Mouse (Mus musculus) layer of hippocampus, postnatal 10 days (tissue): Measurements from ENCODE around the gene Jag2. TPM values are rescaled to one million over a fixed set of nuclear protein-coding genes. Genes with fewer than 3 reads are reported as not detected.

Experiments
- DNase-seq, 2 experiments: peaks; one replicate each; pipeline ENCODE4 v3.0.0; 2021; ENCODE audit warnings: low spot score in 2 of 2
- long read RNA-seq: library from polyadenylated mRNA; stranded (forward); transcript quantifications from one replicate; pipeline ENCODE4 v2.0.0, GENCODE M21; 2023
- total RNA-seq, 2 experiments: library from RNA; stranded (reverse); gene quantifications; 2 replicates each; pipeline ENCODE4 v1.2.3; 2021

Jag2 gene
- 10 to 100 TPM; 51.6 to 66.5 TPM for total RNA-seq
- long read RNA-seq, partial matches to known transcripts, result 4 of 12 reads
- long read RNA-seq, other reads (novel, unspliced or antisense), result 8 of 12 reads

GRCm38 (mm10) chr12:112929562-112930352 lies at the start of gene Jag2:
TSS of gene Jag2 (minus strand) at chr12:112929776.
- peak; percentile 68 to 78 for DNase-seq

GRCm38 (mm10) chr12:112977156-112977555 lies 47.6 kb upstream of the Jag2 start:
- DNase-seq, result no peak

GRCm38 (mm10) chr12:112976371-112977073 lies 46.9 kb upstream of the Jag2 start, which contains the start of gene Btbd6:
TSS of gene Btbd6 (plus strand) at chr12:112976482.
- peak; percentile 86 to 90 for DNase-seq

GRCm38 (mm10) chr12:112974736-112975135 lies 45.2 kb upstream of the Jag2 start:
- no peak for DNase-seq

GRCm38 (mm10) chr12:112969616-112970015 lies 40.0 kb upstream of the Jag2 start:
- DNase-seq, result no peak

- no peak for DNase-seq
These were observed 39.4 kb upstream of the Jag2 start for GRCm38 (mm10) chr12:112968943-112969342.

- peak in 1 of 2 experiments; percentile 14 for DNase-seq
These were observed 36.2 kb upstream of the Jag2 start for GRCm38 (mm10) chr12:112965783-112966182.

- DNase-seq, result peak in 1 of 2 experiments; percentile 9
These were observed 32.3 kb upstream of the Jag2 start for GRCm38 (mm10) chr12:112961872-112962271.

- peak in 1 of 2 experiments; percentile 33 for DNase-seq
These were observed 31.9 kb upstream of the Jag2 start for GRCm38 (mm10) chr12:112961428-112961827.

- DNase-seq, result no peak
These were observed 29.8 kb upstream of the Jag2 start for GRCm38 (mm10) chr12:112959421-112959820.

- peak in 1 of 2 experiments; percentile 59 for DNase-seq
These were observed 28.7 kb upstream of the Jag2 start for GRCm38 (mm10) chr12:112958303-112958702.

GRCm38 (mm10) chr12:112955800-112956199 lies 26.2 kb upstream of the Jag2 start:
- DNase-seq, result peak; percentile 84 to 85

GRCm38 (mm10) chr12:112952926-112953565 lies 23.5 kb upstream of the Jag2 start:
- DNase-seq, result no peak

GRCm38 (mm10) chr12:112952433-112952832 lies 22.9 kb upstream of the Jag2 start:
- no peak for DNase-seq

GRCm38 (mm10) chr12:112951150-112951842 lies 21.7 kb upstream of the Jag2 start:
- no peak for DNase-seq

GRCm38 (mm10) chr12:112950761-112951129 lies 21.2 kb upstream of the Jag2 start:
- no peak for DNase-seq

GRCm38 (mm10) chr12:112950040-112950760 lies 20.6 kb upstream of the Jag2 start:
- peak; percentile 87 to 93 for DNase-seq

GRCm38 (mm10) chr12:112947307-112947706 lies 17.7 kb upstream of the Jag2 start:
- DNase-seq, result no peak

- no peak for DNase-seq
These were observed 14.1 kb upstream of the Jag2 start for GRCm38 (mm10) chr12:112943669-112944068.
